Mouse (Mus musculus): ENCODE results near the gene Dkkl1.
"Not testable (repeated sequence)": the region's sequence is repeated elsewhere in the genome, so short reads cannot be mapped to it uniquely, and the experiment has no call there.

The Dkkl1 gene

GRCm38 (mm10) chr7:45193406-45193805 lies 18.5 kb downstream of the Dkkl1 start:
- in situ Hi-C loops (cut with MboI): no loop called here

GRCm38 (mm10) chr7:45192585-45193310 lies 19.2 kb downstream of the Dkkl1 start:
- in situ Hi-C loops (cut with MboI): no loop called here

GRCm38 (mm10) chr7:45191803-45192363 lies 20.1 kb downstream of the Dkkl1 start:
- in situ Hi-C loops (cut with MboI): no loop called here

DNA sequence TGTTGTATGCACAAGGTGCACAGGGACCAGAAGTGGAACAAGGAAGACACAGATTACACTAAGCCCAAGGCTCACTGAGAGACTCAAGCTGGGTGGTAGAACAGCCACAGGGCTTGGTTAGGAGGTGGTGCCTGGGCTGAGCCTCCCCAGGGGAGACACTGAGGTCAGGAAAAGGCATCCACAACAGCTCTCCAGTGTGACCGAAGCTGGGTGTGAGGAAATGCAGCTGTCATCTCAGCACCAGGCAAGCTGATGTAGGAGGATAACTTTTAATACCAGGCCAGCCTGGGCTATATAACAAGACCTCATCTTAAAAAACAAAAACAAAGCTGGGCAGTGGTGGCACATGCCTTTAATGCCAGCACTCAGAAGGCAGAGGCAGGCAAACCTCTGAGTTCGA lies 20.8 kb downstream of the Dkkl1 start:
- in situ Hi-C loops (cut with MboI): no loop called here

GRCm38 (mm10) chr7:45190186-45190585 lies 21.8 kb downstream of the Dkkl1 start:
- in situ Hi-C loops (cut with MboI): no loop called here

DNA sequence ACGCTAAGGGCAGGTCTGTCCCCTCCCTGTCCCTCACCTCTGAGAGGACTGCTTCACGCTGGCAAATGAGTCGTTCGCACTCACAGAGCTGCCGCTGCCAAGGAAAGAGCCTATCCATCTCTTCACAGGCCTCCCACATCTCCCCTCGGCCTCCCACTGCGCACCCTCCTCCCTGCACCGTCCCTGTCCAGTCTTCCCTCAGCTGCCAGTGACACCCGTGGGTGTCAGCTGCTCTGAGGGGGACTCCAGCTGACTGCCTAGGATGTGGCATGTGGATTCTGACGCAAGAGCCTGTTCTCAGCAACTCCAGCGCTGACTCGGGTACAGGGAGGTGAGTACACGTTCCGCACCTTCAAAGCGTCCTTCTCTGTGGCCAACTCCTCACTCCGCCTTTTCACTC lies 22.3 kb downstream of the Dkkl1 start:
- in situ Hi-C loops (cut with MboI): no loop called here

DNA sequence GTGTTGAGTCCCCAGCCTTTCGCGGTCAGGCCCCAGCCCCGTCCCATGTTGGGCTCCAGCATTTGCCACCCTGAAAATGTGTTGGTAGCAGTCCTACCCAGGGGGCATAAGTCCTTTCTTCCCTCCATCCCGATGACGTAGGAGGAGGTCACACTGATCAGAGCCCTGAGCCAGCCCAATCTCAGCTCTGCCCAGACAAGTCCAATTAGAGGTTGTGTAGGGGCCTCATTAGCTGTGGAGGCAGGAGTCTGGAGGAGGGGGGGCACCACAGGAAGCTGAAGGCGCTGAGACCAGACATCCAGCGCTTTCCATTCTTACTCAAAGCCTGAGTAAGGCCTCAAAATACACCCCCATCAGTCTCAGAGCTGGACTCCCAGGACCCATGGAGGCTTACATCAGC lies 26.0 kb downstream of the Dkkl1 start:
- in situ Hi-C loops (cut with MboI): no loop called here

DNA sequence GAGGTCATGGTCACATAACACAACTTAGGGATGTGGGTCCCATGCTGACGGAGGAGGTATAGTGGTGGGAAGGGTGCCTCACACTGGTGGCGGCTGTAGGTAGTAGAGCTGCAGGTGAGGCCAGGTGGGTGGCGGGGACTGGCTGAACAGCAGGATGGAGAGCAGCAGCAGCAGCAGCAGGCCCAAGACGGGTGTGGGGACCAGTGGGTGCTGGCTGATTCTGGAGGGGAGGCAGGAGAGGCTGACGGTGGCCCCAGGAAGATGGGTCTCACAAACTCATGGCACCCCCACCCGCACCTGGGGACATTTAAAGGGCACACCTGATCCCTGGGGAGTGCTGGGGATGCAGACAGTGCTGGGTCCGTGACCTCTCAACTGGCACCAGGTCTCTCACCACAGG lies 28.3 kb downstream of the Dkkl1 start:
- in situ Hi-C loops (cut with MboI): no loop called here

GRCm38 (mm10) chr7:45182606-45183005 lies 29.3 kb downstream of the Dkkl1 start:
- in situ Hi-C loops (cut with MboI): no loop called here

DNA sequence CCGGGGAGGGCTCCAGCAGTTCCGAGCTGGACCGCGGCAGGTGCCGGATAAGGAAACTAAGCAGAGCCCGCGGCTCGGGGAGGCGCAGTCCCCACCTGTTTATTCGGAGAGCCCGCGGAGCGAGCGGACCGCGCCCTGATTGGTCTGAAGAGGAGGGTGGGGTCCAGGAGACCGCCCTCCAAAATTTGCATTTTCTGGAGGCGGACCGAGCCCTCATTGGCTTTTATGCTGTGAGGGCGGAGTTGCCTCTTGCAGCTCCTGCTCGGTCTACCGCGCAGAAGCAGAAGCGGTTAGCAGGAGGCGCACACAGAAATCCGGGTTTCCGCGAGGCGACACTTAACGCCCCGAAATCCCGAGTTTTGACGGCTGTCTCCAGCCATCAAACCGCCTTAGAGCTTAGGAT lies 29.7 kb downstream of the Dkkl1 start:
- in situ Hi-C loops (cut with MboI): no loop called here

- in situ Hi-C loops (cut with MboI): no loop called here
Observed at GRCm38 (mm10) chr7:45181540-45181939, 30.4 kb downstream of the Dkkl1 start.

- in situ Hi-C loops (cut with MboI): no loop called here
Observed at GRCm38 (mm10) chr7:45180896-45181477, 31.0 kb downstream of the Dkkl1 start, which contains the start of gene Pth2. Gene Pth2 (plus strand): TSS chr7:45180995.

DNA sequence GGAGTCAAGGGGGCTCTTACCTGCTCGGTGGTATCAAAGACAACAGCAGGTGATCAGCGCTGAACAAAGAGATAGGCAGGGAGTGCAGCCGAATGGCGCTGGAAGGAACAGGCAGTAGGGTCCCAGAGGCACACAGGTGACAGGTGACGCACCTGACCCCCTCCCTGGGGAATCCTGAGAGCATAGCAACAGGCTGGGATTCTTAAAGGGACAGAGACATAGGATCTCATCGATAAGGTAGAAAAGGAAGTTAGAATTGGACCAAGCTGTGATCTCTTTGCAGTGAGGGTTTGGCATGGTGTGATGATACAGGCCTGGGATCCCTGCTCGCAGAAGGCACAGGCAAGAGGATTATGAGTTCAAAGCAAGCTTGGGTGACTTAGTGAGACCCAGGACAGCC lies 32.5 kb downstream of the Dkkl1 start, which contains the start of gene Gfy:
Gene Gfy (minus strand): TSS at position 101 of the 400 bp plus-strand sequence.
- in situ Hi-C loops (cut with MboI): no loop called here

DNA sequence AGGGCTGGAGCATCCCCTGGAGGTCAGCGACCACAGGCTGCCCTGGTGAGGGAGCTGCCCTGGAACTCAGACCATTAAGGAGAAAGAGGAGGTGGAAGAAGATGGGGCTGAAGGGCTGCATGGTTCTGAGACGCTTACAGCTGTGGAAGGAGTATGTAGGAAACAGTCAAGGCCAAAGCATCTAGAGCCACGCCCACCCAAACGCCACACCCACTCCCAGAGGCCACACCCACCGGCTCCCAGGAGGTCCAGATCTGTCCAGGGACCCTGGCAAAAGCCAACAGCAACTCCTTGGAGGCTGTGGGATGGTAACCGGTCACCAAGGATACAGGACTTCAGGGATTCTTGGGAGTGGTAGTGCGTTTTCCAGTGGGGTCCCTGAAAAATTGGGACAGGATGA lies 33.4 kb downstream of the Dkkl1 start:
- in situ Hi-C loops (cut with MboI): no loop called here

DNA sequence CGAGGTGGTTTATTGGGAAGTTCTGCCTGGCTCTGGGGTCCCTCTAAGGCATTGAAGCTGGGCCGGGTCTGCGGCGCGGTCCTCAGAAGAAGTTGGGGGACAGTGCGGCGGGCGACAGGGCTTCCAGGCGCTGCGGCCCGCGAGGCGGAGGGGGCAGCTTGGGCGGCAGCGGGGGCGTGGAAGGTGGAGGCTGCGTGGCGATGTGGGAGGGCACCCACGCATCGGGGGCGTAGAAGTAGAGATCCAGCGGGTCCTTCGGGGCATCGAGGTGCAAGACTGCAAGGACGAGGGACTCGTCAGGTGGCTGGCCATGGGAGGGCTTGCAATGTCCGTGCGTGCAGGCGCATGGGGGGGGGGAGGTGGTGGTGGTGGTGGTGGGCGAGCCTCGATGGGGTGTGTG lies 35.6 kb downstream of the Dkkl1 start:
- in situ Hi-C loops (cut with MboI): no loop called here

DNA sequence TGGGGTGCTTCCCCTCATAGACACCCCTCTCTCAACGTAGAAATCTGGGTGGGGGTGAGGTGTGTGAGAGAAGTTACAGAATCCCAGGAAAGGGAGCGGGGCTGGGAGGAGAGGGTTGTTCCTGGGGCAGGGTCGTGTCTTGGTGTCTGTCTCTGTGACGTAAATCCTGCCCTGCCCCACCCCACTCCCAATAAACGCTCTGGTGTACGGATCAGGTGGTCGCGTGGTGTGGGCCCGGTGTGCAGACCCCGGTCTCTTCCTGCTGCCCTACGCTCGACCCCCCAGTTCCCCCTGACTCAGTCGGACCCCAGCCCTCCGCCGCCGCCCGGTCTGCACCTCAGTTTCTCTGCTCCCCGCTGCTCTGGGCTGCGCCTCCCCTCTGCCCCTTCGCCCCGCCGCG lies 36.0 kb downstream of the Dkkl1 start:
- in situ Hi-C loops (cut with MboI): no loop called here

- in situ Hi-C loops (cut with MboI): no loop called here
Observed at GRCm38 (mm10) chr7:45175398-45175797, 36.5 kb downstream of the Dkkl1 start.

DNA sequence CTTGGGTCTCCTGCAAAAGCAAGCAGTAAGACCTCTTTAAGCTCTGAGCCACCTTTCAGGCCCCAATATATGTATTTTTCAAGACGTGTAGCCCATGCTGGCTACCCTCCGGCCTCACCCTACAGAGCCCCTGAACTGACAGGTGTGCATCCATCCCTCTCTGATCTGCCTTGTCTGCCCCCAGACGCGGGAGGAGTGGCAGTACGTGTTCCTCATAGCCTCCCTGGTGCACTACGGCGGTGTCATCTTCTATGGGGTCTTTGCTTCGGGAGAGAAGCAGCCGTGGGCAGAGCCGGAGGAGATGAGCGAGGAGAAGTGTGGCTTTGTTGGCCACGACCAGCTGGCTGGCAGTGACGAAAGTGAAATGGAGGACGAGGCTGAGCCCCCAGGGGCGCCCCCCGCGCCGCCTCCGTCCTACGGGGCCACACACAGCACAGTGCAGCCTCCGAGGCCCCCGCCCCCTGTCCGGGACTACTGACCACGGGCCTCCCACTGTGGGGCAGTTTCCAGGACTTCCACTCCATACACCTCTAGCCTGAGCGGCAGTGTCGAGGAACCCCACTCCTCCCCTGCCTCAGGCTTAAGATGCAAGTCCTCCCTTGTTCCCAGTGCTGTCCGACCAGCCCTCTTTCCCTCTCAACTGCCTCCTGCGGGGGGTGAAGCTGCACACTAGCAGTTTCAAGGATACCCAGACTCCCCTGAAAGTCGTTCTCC lies 37.2 kb downstream of the Dkkl1 start:
- in situ Hi-C loops (cut with MboI): no loop called here

DNA sequence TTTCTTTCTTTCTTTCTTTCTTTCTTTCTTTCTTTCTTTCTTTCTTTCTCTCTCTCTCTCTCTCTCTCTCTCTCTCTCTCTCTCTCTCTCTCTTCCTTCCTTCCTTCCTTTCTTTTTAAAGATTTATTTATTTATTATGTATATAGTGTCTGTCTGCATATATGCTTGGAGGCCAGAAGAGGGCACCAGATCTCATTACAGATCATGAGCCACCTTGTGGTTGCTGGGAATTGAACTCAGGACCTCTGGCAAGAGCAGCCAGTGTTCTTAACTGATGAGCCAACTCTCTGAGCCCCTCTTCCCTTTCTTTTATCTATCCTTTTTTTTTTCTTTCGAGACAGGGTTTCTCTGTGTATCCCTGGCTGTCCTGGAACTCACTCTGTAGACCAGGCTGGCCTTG lies 38.2 kb downstream of the Dkkl1 start:
- in situ Hi-C loops (cut with MboI): not testable (repeated sequence)

DNA sequence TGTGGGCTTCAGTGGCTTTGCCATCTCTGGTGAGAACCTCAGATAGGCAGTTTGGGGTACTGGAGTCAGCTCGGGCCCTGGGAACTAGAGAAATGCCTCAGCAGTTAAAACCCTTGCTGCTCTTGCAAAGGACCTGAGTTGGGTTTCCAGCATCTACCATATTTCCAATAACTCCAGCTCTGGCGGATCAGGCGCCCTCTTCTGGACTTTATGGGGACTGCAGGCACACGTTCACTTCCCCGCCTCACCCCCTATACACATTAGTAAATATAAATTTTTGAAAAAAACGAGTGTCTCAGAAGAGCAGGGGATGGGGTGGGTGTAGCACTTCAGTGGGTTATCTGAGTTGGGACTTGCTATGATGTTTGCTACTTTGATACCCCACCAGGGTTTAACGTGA lies 39.0 kb downstream of the Dkkl1 start:
- in situ Hi-C loops (cut with MboI): no loop called here

DNA sequence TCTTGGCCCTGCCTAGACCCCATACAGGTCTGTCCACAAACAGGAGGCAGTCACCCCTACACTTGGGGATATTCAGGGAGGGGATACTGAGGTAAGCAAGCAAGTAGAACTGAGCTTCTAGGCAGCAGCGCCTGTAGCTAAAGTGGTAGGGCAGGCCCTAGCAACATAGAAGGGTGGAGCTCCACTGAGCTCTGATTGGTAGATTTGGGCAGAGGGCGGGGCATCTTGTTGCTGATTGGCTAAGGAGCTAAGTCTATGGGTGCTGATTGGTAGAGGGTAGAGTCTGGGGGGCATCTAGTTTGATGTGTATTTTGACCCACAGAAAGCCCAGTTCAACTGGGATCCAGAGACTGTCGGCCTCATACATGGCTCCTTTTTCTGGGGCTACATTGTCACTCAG lies 42.5 kb downstream of the Dkkl1 start:
- in situ Hi-C loops (cut with MboI): no loop called here

- in situ Hi-C loops (cut with MboI): no loop called here
Observed at GRCm38 (mm10) chr7:45168656-45169055, 43.3 kb downstream of the Dkkl1 start.
